Mouse (Mus musculus): ENCODE data around the gene Usp53. TPM values are rescaled to one million over a fixed set of nuclear protein-coding genes. Genes with fewer than 3 reads are reported as not detected.

Usp53 gene
- total RNA-seq, 2 experiments from 2014 or later: 28.8 to 28.9 TPM

DNA sequence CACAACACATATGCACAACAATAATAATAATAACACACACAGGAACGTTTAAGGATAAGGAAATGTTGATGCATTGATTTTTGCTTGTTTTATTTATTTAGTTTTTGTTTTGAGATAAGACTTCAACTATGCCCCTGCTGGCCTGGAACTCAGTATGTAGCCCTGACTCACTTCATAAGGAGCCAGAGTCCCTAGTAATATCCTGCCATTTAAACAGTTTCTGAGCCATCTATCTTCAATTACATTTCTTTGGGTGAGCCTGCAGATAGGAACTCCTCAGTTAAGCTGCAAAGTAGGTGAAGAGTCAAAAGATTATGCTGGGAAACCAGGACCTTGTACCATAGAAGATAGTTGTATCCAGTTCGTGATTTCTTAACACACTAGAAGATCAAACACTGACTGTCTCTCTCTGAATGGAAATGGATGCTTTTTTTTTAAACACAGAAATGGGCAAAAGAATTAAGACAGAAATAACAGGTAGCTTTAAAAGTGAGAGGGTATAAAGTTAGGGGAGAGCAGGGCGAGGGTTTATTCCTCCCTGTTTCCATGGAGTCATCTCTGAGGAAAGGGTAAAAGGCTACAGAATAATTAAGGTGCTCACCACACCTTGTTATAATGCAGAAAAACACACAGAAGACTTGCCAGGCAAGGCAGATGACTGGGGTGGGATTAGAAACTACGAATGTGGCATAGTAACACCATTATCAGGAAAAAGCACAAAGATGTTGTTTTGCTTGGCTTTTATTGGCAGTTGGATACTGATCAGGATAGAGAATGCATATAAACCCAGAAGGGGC is 96.6 kb downstream of the Usp53 start:
- no peak for DNase-seq (ENCODE audit: low spot score in 2 of 2)

Small RNA genes lying within 50 kb of the gene (microRNA-seq; reads per million reads assigned to microRNA genes)
- gene Gm22066: 0 reads per million in 2 experiments

Other genes with a start within 250 kb of the Usp53 start
- gene Fabp2, start 89.4 kb downstream of the Usp53 start, total RNA-seq (2021): not detected
- not detected for gene Gm10959, start 65.2 kb downstream of the Usp53 start, total RNA-seq (2021)
- 10 to 100 TPM; 62.5 to 65.8 TPM for gene 1810037I17Rik, start 60.3 kb downstream of the Usp53 start, total RNA-seq (2021)
- gene Myoz2, start 50.5 kb upstream of the Usp53 start, total RNA-seq (2021): under 1 TPM in 1 of 2 experiments, not detected in 1; 0.54 TPM